Mouse (Mus musculus) splenic B cell, adult 2 months (primary cell): ENCODE measurements around the gene 4430402I18Rik.

ENCODE experiments used
- DNase-seq: peaks from one replicate; pipeline ENCODE4 v3.0.0-alpha.2; 2011; ENCODE audit warnings: low read depth, low spot score
- H3K27me3 ChIP-seq: 2 replicates; pipeline ENCODE4 v1.6.1; 2012; ENCODE audit warnings: mild to moderate bottlenecking, low read length, moderate library complexity, mixed read lengths; ENCODE audit not compliant: control insufficient read depth, poor library complexity, insufficient read depth, severe bottlenecking
- H3K36me3 ChIP-seq: 2 replicates; pipeline ENCODE4 v1.6.1; 2012; ENCODE audit warnings: mild to moderate bottlenecking, low read length, moderate library complexity, mixed read lengths; ENCODE audit not compliant: control insufficient read depth, poor library complexity, insufficient read depth, severe bottlenecking

Gene 4430402I18Rik

GRCm38 (mm10) chr19:28990590-28991221, 23.1 kb upstream of the 4430402I18Rik start:
- peak; percentile 52 for DNase-seq
- peaks cover 4% of the 10 kb centered on the region; the same call in 1 of the 2 replicates for H3K36me3 ChIP-seq
- H3K27me3 ChIP-seq = no peaks in the 10 kb centered on the region

GRCm38 (mm10) chr19:28990194-28990589, 22.6 kb upstream of the 4430402I18Rik start, which contains the start of gene Cdc37l1:
Cdc37l1 (plus strand) TSS chr19:28990352.
- no peaks in the 10 kb centered on the region for H3K27me3 ChIP-seq

GRCm38 (mm10) chr19:28989515-28989914, 21.9 kb upstream of the 4430402I18Rik start:
- peak; percentile 6 for DNase-seq
- Histone ChIP-seq H3K27me3 (no peaks in the 10 kb centered on the region), H3K36me3 (peaks cover 4% of the 10 kb centered on the region; the same call in 1 of the 2 replicates)

More at GRCm38 (mm10) chr19:28990194-28990589, 22.6 kb upstream of the 4430402I18Rik start, which contains the start of gene Cdc37l1:
- H3K36me3 ChIP-seq = peaks cover 4% of the 10 kb centered on the region; the same call in 1 of the 2 replicates
- peak; percentile 96 for DNase-seq

- no peaks in the 10 kb centered on the region for H3K36me3 ChIP-seq
- H3K27me3 ChIP-seq = no peaks in the 10 kb centered on the region
- DNase-seq = no peak
Measured at GRCm38 (mm10) chr19:28982617-28983016, 15.0 kb upstream of the 4430402I18Rik start.

- H3K27me3 ChIP-seq = no peaks in the 10 kb centered on the region
- no peaks in the 10 kb centered on the region for H3K36me3 ChIP-seq
- peak; percentile 77 for DNase-seq
Measured at GRCm38 (mm10) chr19:28974862-28975611, 7.4 kb upstream of the 4430402I18Rik start.

- no peak for DNase-seq
- Histone ChIP-seq H3K27me3 (no peaks in the 10 kb centered on the region), H3K36me3 (no peaks in the 10 kb centered on the region)
Measured at GRCm38 (mm10) chr19:28970251-28970650, 2.7 kb upstream of the 4430402I18Rik start.

GRCm38 (mm10) chr19:28969231-28969630, 1.6 kb upstream of the 4430402I18Rik start:
- Histone ChIP-seq H3K36me3 (no peaks in the 10 kb centered on the region), H3K27me3 (no peaks in the 10 kb centered on the region)
- no peak for DNase-seq

- Histone ChIP-seq H3K27me3 (no peaks in the 10 kb centered on the region), H3K36me3 (no peaks in the 10 kb centered on the region)
- no peak for DNase-seq
Measured at GRCm38 (mm10) chr19:28968178-28968577, 578 bp upstream of the 4430402I18Rik start.

GRCm38 (mm10) chr19:28964552-28964903, 3.1 kb downstream of the 4430402I18Rik start:
- no peak for DNase-seq
- no peaks in the 10 kb centered on the region for H3K36me3 ChIP-seq
- no peaks in the 10 kb centered on the region for H3K27me3 ChIP-seq

GRCm38 (mm10) chr19:28963842-28964551, 3.6 kb downstream of the 4430402I18Rik start, which contains the start of gene Plpp6:
Plpp6 (plus strand) TSS chr19:28963953.
- Histone ChIP-seq H3K27me3 (no peaks in the 10 kb centered on the region), H3K36me3 (no peaks in the 10 kb centered on the region)
- DNase-seq = peak; percentile 69

GRCm38 (mm10) chr19:28963513-28963841, 4.1 kb downstream of the 4430402I18Rik start:
- no peaks in the 10 kb centered on the region for H3K27me3 ChIP-seq
- no peaks in the 10 kb centered on the region for H3K36me3 ChIP-seq
- no peak for DNase-seq

- no peak for DNase-seq
- H3K36me3 ChIP-seq = no peaks in the 10 kb centered on the region
- H3K27me3 ChIP-seq = no peaks in the 10 kb centered on the region
Measured at GRCm38 (mm10) chr19:28963113-28963512, 4.5 kb downstream of the 4430402I18Rik start.

- no peak for DNase-seq
- Histone ChIP-seq H3K36me3 (no peaks in the 10 kb centered on the region), H3K27me3 (no peaks in the 10 kb centered on the region)
Measured at GRCm38 (mm10) chr19:28951251-28951650, 16.3 kb downstream of the 4430402I18Rik start.

GRCm38 (mm10) chr19:28947311-28947710, 20.3 kb downstream of the 4430402I18Rik start:
- no peak for DNase-seq
- Histone ChIP-seq H3K36me3 (no peaks in the 10 kb centered on the region), H3K27me3 (no peaks in the 10 kb centered on the region; the same call in 1 of the 2 replicates)

- H3K27me3 ChIP-seq = no peaks in the 10 kb centered on the region; the same call in 1 of the 2 replicates
- DNase-seq = no peak
- H3K36me3 ChIP-seq = no peaks in the 10 kb centered on the region
Measured at GRCm38 (mm10) chr19:28946782-28947181, 20.8 kb downstream of the 4430402I18Rik start.
